Mouse (Mus musculus): Measurements from ENCODE around the gene Tert.
A peak's percentile ranks its signal among the peaks of the same experiment; 100 is the strongest.

Gene Tert

GRCm38 (mm10) chr13:73677853-73678252 lies 51.1 kb downstream of the Tert start, which contains the start of gene Slc6a18:
Slc6a18 (minus strand) TSS chr13:73678023.
- no peak for DNase-seq (ENCODE audit: low spot score in 2 of 2)

GRCm38 (mm10) chr13:73679311-73679710 lies 52.6 kb downstream of the Tert start:
- no peak for DNase-seq (ENCODE audit: low spot score in 2 of 2)

GRCm38 (mm10) chr13:73680394-73680793 lies 53.7 kb downstream of the Tert start:
- no peak for DNase-seq (ENCODE audit: low spot score in 2 of 2)

GRCm38 (mm10) chr13:73682226-73682625 lies 55.5 kb downstream of the Tert start:
- DNase-seq (ENCODE audit: low spot score in 2 of 2) = no peak

GRCm38 (mm10) chr13:73683682-73684081 lies 57.0 kb downstream of the Tert start:
- DNase-seq (ENCODE audit: low spot score in 2 of 2) = peak in 1 of 2 experiments; percentile 9

- no peak for DNase-seq (ENCODE audit: low spot score in 2 of 2)
These were observed 57.7 kb downstream of the Tert start for GRCm38 (mm10) chr13:73684412-73684811.

- DNase-seq (ENCODE audit: low spot score in 2 of 2) = no peak
These were observed 58.8 kb downstream of the Tert start for GRCm38 (mm10) chr13:73685502-73685901.

GRCm38 (mm10) chr13:73687601-73688000 lies 60.9 kb downstream of the Tert start:
- DNase-seq (ENCODE audit: low spot score in 2 of 2) = no peak

GRCm38 (mm10) chr13:73688934-73689333 lies 62.2 kb downstream of the Tert start:
- no peak for DNase-seq (ENCODE audit: low spot score in 2 of 2)

GRCm38 (mm10) chr13:73692249-73692868 lies 65.6 kb downstream of the Tert start:
- peak; percentile 10 to 29 for DNase-seq (ENCODE audit: low spot score in 2 of 2)

- no peak for DNase-seq (ENCODE audit: low spot score in 2 of 2)
These were observed 66.6 kb downstream of the Tert start for GRCm38 (mm10) chr13:73693333-73693732.

GRCm38 (mm10) chr13:73694972-73695371 lies 68.3 kb downstream of the Tert start:
- no peak for DNase-seq (ENCODE audit: low spot score in 2 of 2)

- DNase-seq (ENCODE audit: low spot score in 2 of 2) = no peak
These were observed 69.8 kb downstream of the Tert start for GRCm38 (mm10) chr13:73696529-73696928.
